Mouse (Mus musculus) heart, adult 10 weeks (tissue): ENCODE results near the gene Btbd35f24. TPM values are rescaled to one million over a fixed set of nuclear protein-coding genes. Genes with fewer than 3 reads are reported as not detected.

Source experiments
- polyA plus RNA-seq: library from polyadenylated mRNA; stranded (reverse); fragments of 350-450 nt; fragmentation: Illumina TruSeq; extraction: RNeasy Lipid Tissue Mini Kit (QIAGEN cat#74804); gene quantifications from one replicate; pipeline ENCODE4 v1.2.3, GENCODE M21; 2014; ENCODE audit warnings: low read depth, low replicate concordance

The Btbd35f24 gene
- not detected for polyA plus RNA-seq

DNA sequence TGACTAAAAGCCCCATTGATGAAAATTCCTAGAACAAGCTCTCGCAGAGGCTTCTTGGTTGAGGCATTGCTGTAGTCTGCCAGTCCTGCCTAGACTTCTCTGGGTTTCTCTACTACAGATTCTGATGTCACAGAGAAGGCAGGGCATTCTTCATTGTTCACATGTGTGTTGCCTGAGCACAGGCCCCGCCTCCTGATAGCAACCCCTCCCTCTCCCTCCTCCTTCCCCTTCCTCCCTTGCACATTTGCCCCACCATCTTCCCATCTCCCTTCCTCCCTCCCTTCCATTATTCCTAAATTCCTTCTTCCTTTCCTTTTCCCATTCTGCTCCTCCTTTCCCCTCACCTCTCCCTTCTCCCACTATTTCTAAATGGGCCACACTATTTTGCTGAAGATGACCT is at the start of gene Btbd35f24:
Gene Btbd35f24 (minus strand): TSS at position 101 of the 400 bp plus-strand sequence.

Other genes with a start within 250 kb of the Btbd35f24 start
- gene Btbd35f23, start 119.0 kb downstream of the Btbd35f24 start, polyA plus RNA-seq, result not detected
- gene Btbd35f11, start 247.9 kb upstream of the Btbd35f24 start, polyA plus RNA-seq, result not detected